Mouse (Mus musculus) MN1 (cell line): ENCODE data around the gene H2-Q2.
"Not testable (repeated sequence)": the region's sequence is repeated elsewhere in the genome, so short reads cannot be mapped to it uniquely, and the experiment has no call there.

Experiments
- DNase-seq: peaks from one replicate; pipeline ENCODE4 v3.0.0-alpha.2; 2016; ENCODE audit warnings: low spot score

The H2-Q2 gene

GRCm38 (mm10) chr17:35379369-35379728, 37.3 kb downstream of the H2-Q2 start, which contains the start of gene H2-Q4:
TSS of gene H2-Q4 (plus strand) at chr17:35379617.
- no peak for DNase-seq

GRCm38 (mm10) chr17:35379729-35380451, 37.8 kb downstream of the H2-Q2 start:
- DNase-seq: no peak

GRCm38 (mm10) chr17:35389796-35390195, 47.8 kb downstream of the H2-Q2 start:
- DNase-seq: not testable (repeated sequence)

DNA sequence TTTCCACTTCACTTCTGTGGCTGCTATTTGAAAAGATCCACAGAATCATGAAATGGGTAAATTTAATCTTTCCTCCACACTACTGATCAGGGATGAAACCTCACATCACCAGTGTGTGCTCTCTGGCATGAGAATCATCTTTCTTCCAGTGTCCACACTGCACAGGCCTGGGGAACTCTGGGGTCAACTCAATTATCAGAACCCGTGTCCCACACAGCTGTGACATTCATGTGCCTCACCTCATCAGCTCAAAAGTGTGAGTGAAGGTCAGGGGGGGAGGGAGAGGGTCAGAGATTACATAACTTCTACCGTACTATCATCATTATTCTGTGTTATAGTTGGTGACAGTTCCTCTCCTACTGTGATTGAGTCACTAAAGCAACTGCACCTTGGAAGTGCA, 50.6 kb downstream of the H2-Q2 start:
- DNase-seq: not testable (repeated sequence)

GRCm38 (mm10) chr17:35393864-35394800, 52.1 kb downstream of the H2-Q2 start:
- not testable (repeated sequence) for DNase-seq
